Mouse (Mus musculus) lung, adult 2 months (tissue): Measurements from ENCODE around the gene Blzf1.

Experiments
- CTCF ChIP-seq: fragments of 200-500 bp; IDR thresholded peaks from 2 replicates; pipeline ENCODE4 v1.5.1; 2011; ENCODE audit warnings: mild to moderate bottlenecking, low read length, control low read depth; ENCODE audit not compliant: insufficient read depth
- POLR2A ChIP-seq: fragments of 200-500 bp; IDR thresholded peaks from 2 replicates; pipeline ENCODE4 v1.6.1; 2011; ENCODE audit warnings: low read depth, mild to moderate bottlenecking, control low read depth, low read length, borderline replicate concordance; ENCODE audit errors: extremely low read depth

DNA sequence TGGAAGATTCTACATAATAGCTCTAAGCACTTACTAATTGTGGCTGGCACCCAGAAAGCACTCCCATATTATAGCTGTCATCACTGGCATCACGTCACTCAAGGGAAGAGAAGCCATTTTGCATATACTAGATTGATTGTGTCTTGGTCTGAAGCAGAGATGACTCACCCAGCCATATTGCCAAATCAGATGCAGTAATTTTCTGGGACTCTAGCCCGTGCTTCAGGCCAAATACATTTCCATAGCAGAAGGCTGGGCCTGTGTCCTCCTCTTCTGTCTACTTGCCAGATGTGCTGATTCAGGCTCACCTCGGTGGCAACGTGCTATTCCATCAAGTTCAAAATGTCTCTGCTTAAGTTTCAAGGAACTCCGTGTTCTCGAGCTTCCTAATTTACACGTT lies 45.7 kb downstream of the Blzf1 start:
- no peak for TF ChIP-seq CTCF
- TF ChIP-seq POLR2A = no peak
